In the genomic region with DNA sequence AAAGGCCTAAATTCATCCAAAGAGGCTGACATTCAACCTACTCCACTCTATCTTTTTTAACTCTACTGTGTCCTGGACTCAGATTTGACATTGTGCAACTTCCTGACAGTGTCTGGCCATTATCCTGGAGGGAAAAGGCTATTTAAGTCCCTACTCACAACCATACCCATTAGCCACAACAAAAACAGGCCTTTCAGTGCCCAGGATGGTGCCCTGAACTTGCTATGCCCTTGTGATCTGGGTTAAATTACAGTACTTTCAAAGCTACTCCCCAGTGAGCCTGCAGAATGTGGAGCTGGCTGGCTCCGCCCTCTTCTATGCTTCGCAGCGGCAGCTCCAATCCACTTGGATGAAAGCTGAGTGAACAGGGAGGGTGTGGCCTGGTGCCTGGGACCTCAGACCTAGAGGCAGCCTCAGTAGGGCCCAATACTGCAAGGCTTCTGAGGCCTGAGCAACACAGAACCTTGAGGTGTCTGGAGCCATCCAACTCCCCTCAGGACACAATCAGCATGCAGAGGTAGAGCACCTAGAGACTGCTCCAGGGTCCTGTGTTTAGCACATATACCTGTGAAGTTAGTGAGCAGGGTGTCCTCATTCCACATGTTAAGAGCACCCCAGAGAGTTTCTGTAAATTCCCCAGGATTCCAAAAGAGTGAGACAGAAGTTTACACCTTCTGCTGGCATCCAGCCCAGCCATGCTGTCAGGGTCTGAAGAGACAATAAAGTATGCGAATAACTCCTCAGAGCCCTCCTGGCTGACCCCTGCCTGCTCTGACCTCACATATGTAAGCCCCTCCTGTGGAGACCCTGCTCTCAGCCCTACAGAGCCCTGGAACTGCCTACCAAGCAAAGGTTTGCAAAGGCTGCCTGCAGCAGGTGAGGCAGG, we compare ENCODE assay signal across 8 mouse cellular contexts. TPM values are rescaled to one million over a fixed set of nuclear protein-coding genes. Genes with fewer than 3 reads are reported as not detected.
DNase-seq lines count a peak whose midpoint lies in the region; ATAC-seq and TF ChIP-seq lines count a peak whose summit lies in the region.

No protein-coding gene starts in this region.

- no peak overlapping the region for H3K9ac ChIP-seq in embryonic facial prominence, embryonic 15.5 days
- H3K9ac ChIP-seq in heart, postnatal 0 days (replicated peaks; ENCODE audit: low read depth, low read length): no peak overlapping the region

- no peaks in the 10 kb centered on the region for H3K9me3 ChIP-seq in embryonic facial prominence, embryonic 15.5 days (replicated peaks)
- no peaks in the 10 kb centered on the region for H3K9me3 ChIP-seq in heart, postnatal 0 days (replicated peaks; ENCODE audit: control insufficient read depth, low read length)
- H3K9me3 ChIP-seq in midbrain, embryonic 10.5 days (replicated peaks): no peaks in the 10 kb centered on the region

- no peaks in the 10 kb centered on the region for H3K27me3 ChIP-seq in embryonic facial prominence, embryonic 15.5 days
- H3K27me3 ChIP-seq in heart, postnatal 0 days (ENCODE audit: control insufficient read depth, insufficient read depth, low read length): no peaks in the 10 kb centered on the region
- H3K27me3 ChIP-seq in midbrain, embryonic 10.5 days (ENCODE audit: low read depth, poor library complexity, severe bottlenecking): no peaks in the 10 kb centered on the region

- 14% methylated on average over 4 of the region's 4 CpGs for WGBS in embryonic facial prominence, embryonic 15.5 days
- 21% methylated on average over 4 of the region's 4 CpGs for WGBS in heart, postnatal 0 days
- 23% methylated on average over 4 of the region's 4 CpGs for WGBS in midbrain, embryonic 10.5 days

- peak; percentile 76 for ATAC-seq in embryonic facial prominence, embryonic 15.5 days (ENCODE audit: insufficient number of reproducible peaks, low FRiP score, low TSS enrichment, low read depth)
- peak; percentile 81 for ATAC-seq in heart, postnatal 0 days (ENCODE audit: insufficient read depth, low read depth)

- no peak for TF ChIP-seq EP300 in heart, postnatal 0 days (IDR thresholded peaks at IDR 0.05; ENCODE audit: low read depth)

- no peaks in the 10 kb centered on the region for H3K36me3 ChIP-seq in embryonic facial prominence, embryonic 15.5 days
- H3K36me3 ChIP-seq in heart, postnatal 0 days (replicated peaks; ENCODE audit: control insufficient read depth, insufficient read depth, low read length): no peaks in the 10 kb centered on the region
- no peaks in the 10 kb centered on the region for H3K36me3 ChIP-seq in midbrain, embryonic 10.5 days

- H3K4me1 ChIP-seq in embryonic facial prominence, embryonic 15.5 days: peaks cover 15% of the 10 kb centered on the region
- H3K4me1 ChIP-seq in heart, postnatal 0 days (ENCODE audit: control insufficient read depth, insufficient read depth): peaks cover 28% of the 10 kb centered on the region
- H3K4me1 ChIP-seq in midbrain, embryonic 10.5 days: peaks cover 25% of the 10 kb centered on the region

- no peak overlapping the region for H3K4me3 ChIP-seq in embryonic facial prominence, embryonic 15.5 days (replicated peaks)
- H3K4me3 ChIP-seq in heart, postnatal 0 days (ENCODE audit: low read depth, low read length): no peak overlapping the region
- no peak overlapping the region for H3K4me3 ChIP-seq in midbrain, embryonic 10.5 days

- peak overlapping the region; percentile 75 for H3K27ac ChIP-seq in embryonic facial prominence, embryonic 15.5 days (replicated peaks)
- H3K27ac ChIP-seq in heart, postnatal 0 days (ENCODE audit: low read depth): peak overlapping the region; percentile 82
- peak overlapping the region; percentile 42 for H3K27ac ChIP-seq in midbrain, embryonic 10.5 days (replicated peaks)

- DNase-seq in adipocyte (ENCODE audit: low spot score): peak; percentile 92
- peak; percentile 65 for DNase-seq in heart, postnatal 0 days (ENCODE audit: low spot score)
- DNase-seq in kidney, postnatal 25 days: peak; percentile 76 to 87
- peak; percentile 44 for DNase-seq in midbrain, embryonic 10.5 days (ENCODE audit: low spot score)
- DNase-seq in testis, postnatal 10 days (ENCODE audit: low spot score): no peak
- no peak for DNase-seq in frontal cortex, postnatal 36 days (ENCODE audit: low spot score in 2 of 2)
- no peak for DNase-seq in cerebellum, postnatal 36 days

- no peak overlapping the region for H3K4me2 ChIP-seq in embryonic facial prominence, embryonic 15.5 days (replicated peaks)
- no peak overlapping the region for H3K4me2 ChIP-seq in heart, postnatal 0 days (ENCODE audit: low read depth, low read length)

- TF ChIP-seq CTCF in heart, postnatal 0 days (IDR thresholded peaks at IDR 0.05; ENCODE audit: low read depth): no peak

RNA-seq across cellular contexts. Expression of gene Afdn, which starts 60.0 kb away (rescaled TPM):
- 81.2 and 87.3 TPM in 2 replicates for polyA plus RNA-seq in embryonic facial prominence, embryonic 15.5 days (2015; fragmentation: Nextera tagmentation; extraction: Ambion mirVana)
- total RNA-seq in heart, postnatal 0 days (2014; rRNA removed; ENCODE audit: low replicate concordance): 38.0 and 41.9 TPM in 2 replicates
- 49.4 and 52.8 TPM in 2 replicates for polyA plus RNA-seq in heart, postnatal 0 days (2015; fragmentation: Nextera tagmentation; extraction: Ambion mirVana)
- 72.1 and 73.1 TPM in 2 replicates for polyA plus RNA-seq in midbrain, embryonic 10.5 days (2016; fragmentation: Nextera tagmentation; extraction: Ambion mirVana)

Comparison
In these comparisons a context has a peak if more than half of its experiments do, and no peak if none do; other contexts are left out.
1. DNase-seq: peak in adipocyte (single experiment), heart, postnatal 0 days (single experiment), kidney, postnatal 25 days (2 of 2) and midbrain, embryonic 10.5 days (single experiment); none in testis, postnatal 10 days (single experiment), frontal cortex, postnatal 36 days (0 of 2) and cerebellum, postnatal 36 days (0 of 2).
2. Peak in every context shown above with its lines, with median percentiles within 50 percentile points of each other: H3K27ac ChIP-seq.